Mouse (Mus musculus): ENCODE results near the gene Vsx1.

GRCm38 (mm10) chr2:150655290-150655689, 33.9 kb downstream of the Vsx1 start:
- no peak for TF ChIP-seq POLR2A (IDR thresholded peaks at IDR 0.05; ENCODE audit: borderline replicate concordance, insufficient read depth, low read length)
- TF ChIP-seq CTCF (IDR thresholded peaks at IDR 0.05; ENCODE audit: borderline replicate concordance, insufficient read depth, low read depth, low read length), result no peak

All from cerebellum, adult 2 months (tissue).